Mouse (Mus musculus) embryonic facial prominence, embryonic 15.5 days (tissue): ENCODE results near the gene Zkscan7. TPM values are rescaled to one million over a fixed set of nuclear protein-coding genes. Genes with fewer than 3 reads are reported as not detected.
A peak's percentile ranks its signal among the peaks of the same experiment; 100 is the strongest.

ENCODE experiments used
- ATAC-seq: fragments of 200-750 bp; cut with Nextera tagmentation; 2 replicates; pipeline ENCODE4 v1.8.0; 2017; ENCODE audit warnings: low read depth, moderate TSS enrichment; ENCODE audit not compliant: insufficient number of reproducible peaks, low FRiP score, low TSS enrichment
- H3K27ac ChIP-seq: fragments of 300-500 bp; sonication (generic); replicated peaks from 2 replicates; pipeline ENCODE4 v1.5.1; 2015; ENCODE audit warnings: mild to moderate bottlenecking, inconsistent platforms
- H3K27me3 ChIP-seq: fragments of 300-500 bp; sonication (generic); 2 replicates; pipeline ENCODE4 v1.6.1; 2015; ENCODE audit warnings: inconsistent platforms
- H3K36me3 ChIP-seq: fragments of 300-500 bp; sonication (generic); 2 replicates; pipeline ENCODE4 v1.6.1; 2015; ENCODE audit warnings: mild to moderate bottlenecking, inconsistent platforms
- H3K4me1 ChIP-seq: fragments of 300-500 bp; sonication (generic); 2 replicates; pipeline ENCODE4 v1.6.1; 2015; ENCODE audit warnings: inconsistent platforms
- H3K4me2 ChIP-seq: fragments of 300-500 bp; sonication (generic); replicated peaks from 2 replicates; pipeline ENCODE4 v1.6.1; 2015; ENCODE audit warnings: mild to moderate bottlenecking, inconsistent platforms
- H3K4me3 ChIP-seq: fragments of 300-500 bp; sonication (generic); replicated peaks from 2 replicates; pipeline ENCODE4 v1.5.1; 2015; ENCODE audit warnings: mild to moderate bottlenecking, inconsistent platforms
- H3K9ac ChIP-seq: fragments of 300-500 bp; sonication (generic); 2 replicates; pipeline ENCODE4 v1.6.1; 2015; ENCODE audit warnings: inconsistent platforms
- H3K9me3 ChIP-seq: fragments of 300-500 bp; sonication (generic); replicated peaks from 2 replicates; pipeline ENCODE4 v1.6.1; 2016; ENCODE audit warnings: inconsistent platforms
- WGBS: fragments of 180-500 bp; shearing (Covaris S2); methylation state at CpG from one replicate; pipeline ENCODE4 v1.1.7; 2015; 5-methylcytosine and 5-hydroxymethylcytosine counted together
- polyA plus RNA-seq: library from polyadenylated mRNA; unstranded; fragments of >200 nt; fragmentation: Nextera tagmentation; extraction: Ambion mirVana; gene quantifications from 2 replicates; pipeline ENCODE4 v1.2.1, GENCODE M21; 2015

Zkscan7 gene
- polyA plus RNA-seq, 1 experiment from 2014 or later, result 6.5 TPM

DNA sequence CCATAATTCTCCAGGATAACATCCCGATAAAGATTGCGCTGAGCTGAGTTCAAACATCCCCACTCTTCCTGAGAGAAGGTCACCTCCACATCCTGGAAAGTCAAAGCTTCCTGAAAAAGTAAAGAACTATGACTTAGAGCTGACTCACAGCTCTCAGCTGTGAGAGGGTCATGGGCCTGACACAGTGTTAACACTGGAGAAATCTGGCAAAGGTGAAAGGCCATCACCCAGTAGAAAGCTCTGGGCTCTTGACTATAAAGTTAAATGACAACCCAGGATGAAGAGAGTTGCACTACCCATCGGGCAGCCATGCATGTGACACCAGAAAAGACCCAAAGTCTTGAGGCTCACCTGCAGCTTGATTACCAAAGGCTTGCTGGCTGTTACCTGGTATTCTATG lies 28.8 kb upstream of the Zkscan7 start:
- H3K4me1 ChIP-seq, result no peaks in the 10 kb centered on the region
- no peak overlapping the region for H3K4me3 ChIP-seq
- no peak overlapping the region for H3K27ac ChIP-seq
- no peak for ATAC-seq
- no peak overlapping the region for H3K4me2 ChIP-seq
- H3K9ac ChIP-seq, result no peak overlapping the region
- H3K9me3 ChIP-seq, result peaks cover 14% of the 10 kb centered on the region; the same call in 1 of the 2 replicates
- H3K36me3 ChIP-seq, result peaks cover 93% of the 10 kb centered on the region
- 99% methylated on average over 3 of the region's 3 CpGs for WGBS
- H3K27me3 ChIP-seq, result no peaks in the 10 kb centered on the region

DNA sequence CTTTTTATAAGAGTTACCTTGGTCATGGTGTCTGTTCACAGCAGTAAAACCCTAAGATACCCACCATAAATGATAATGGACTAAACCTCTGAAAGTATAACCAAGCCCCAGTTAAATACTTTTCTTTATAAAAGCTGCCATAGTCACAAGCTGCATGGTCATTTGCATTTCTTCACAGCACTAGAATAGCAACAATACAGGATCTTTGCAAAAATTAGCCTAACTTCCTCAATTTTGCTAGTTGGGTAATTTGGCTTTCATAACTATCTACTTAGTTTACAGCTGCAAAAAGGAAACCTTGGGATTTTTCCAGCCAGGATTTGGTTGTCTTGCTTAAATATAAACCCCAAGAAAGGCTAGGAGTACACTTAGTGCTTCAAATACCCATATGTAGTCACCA lies 24.7 kb upstream of the Zkscan7 start:
- ATAC-seq, result no peak

DNA sequence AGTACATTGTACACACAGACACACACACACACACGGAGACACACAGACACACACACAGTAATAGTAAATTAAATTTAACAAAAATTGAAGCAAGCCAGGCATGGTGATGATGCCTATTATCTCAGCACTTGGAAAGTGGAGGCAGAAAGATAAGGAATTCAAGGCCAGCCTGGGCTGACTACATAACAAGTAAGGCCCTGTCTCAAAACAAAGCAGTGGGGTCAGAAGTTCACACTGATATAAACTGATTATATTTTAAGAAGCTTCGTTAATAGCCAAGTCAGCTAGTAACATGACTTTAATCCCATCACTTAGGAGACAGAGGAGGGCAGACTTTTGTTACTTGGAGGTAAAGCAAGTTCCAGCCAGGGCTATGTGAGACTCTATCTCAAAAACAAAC lies 21.8 kb upstream of the Zkscan7 start:
- Histone ChIP-seq H3K4me2 (no peak overlapping the region), H3K36me3 (peaks cover 38% of the 10 kb centered on the region), H3K9me3 (peaks cover 10% of the 10 kb centered on the region; the same call in 1 of the 2 replicates), H3K9ac (no peak overlapping the region), H3K4me3 (no peak overlapping the region), H3K27ac (no peak overlapping the region), H3K4me1 (peaks cover 15% of the 10 kb centered on the region), H3K27me3 (no peaks in the 10 kb centered on the region)
- 90% methylated on average over 2 of the region's 2 CpGs for WGBS
- no peak for ATAC-seq

More for the DNA sequence above, 24.7 kb upstream of the Zkscan7 start:
- H3K4me2 ChIP-seq, result no peak overlapping the region
- no peak overlapping the region for H3K4me3 ChIP-seq
- no peak overlapping the region for H3K27ac ChIP-seq
- H3K36me3 ChIP-seq, result peaks cover 65% of the 10 kb centered on the region
- H3K27me3 ChIP-seq, result no peaks in the 10 kb centered on the region
- H3K4me1 ChIP-seq, result peaks cover 15% of the 10 kb centered on the region
- no peak overlapping the region for H3K9ac ChIP-seq
- peaks cover 10% of the 10 kb centered on the region; the same call in 1 of the 2 replicates for H3K9me3 ChIP-seq

DNA sequence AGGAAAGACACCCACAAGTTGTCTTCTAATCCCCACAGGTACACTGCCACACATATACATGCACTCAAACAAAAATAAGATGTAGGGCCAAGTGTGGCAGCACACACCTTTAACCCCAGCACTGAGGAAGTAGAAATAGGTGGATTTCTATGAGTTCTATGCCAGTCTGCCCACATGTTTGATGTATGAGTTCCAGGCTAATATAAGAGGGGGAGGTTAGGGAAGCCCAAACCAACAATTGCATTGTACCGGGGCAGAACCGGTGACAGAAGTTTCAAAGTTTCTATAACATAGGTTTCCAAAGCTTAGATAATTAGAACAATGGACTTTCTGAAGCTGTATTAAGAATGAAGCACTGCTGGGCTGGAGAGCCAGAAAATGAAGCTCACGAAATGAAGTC lies 20.6 kb upstream of the Zkscan7 start:
- H3K4me3 ChIP-seq, result peak overlapping the region; percentile 87
- peak overlapping the region; percentile 55 for H3K4me2 ChIP-seq
- peaks cover 15% of the 10 kb centered on the region for H3K4me1 ChIP-seq
- no peak for ATAC-seq
- no peaks in the 10 kb centered on the region for H3K27me3 ChIP-seq
- whole genome bisulfite sequencing, result 53% methylated on average over 3 of the region's 3 CpGs
- H3K36me3 ChIP-seq, result peaks cover 27% of the 10 kb centered on the region
- H3K9me3 ChIP-seq, result peaks cover 5% of the 10 kb centered on the region; the same call in 1 of the 2 replicates
- H3K9ac ChIP-seq, result no peak overlapping the region
- H3K27ac ChIP-seq, result no peak overlapping the region

DNA sequence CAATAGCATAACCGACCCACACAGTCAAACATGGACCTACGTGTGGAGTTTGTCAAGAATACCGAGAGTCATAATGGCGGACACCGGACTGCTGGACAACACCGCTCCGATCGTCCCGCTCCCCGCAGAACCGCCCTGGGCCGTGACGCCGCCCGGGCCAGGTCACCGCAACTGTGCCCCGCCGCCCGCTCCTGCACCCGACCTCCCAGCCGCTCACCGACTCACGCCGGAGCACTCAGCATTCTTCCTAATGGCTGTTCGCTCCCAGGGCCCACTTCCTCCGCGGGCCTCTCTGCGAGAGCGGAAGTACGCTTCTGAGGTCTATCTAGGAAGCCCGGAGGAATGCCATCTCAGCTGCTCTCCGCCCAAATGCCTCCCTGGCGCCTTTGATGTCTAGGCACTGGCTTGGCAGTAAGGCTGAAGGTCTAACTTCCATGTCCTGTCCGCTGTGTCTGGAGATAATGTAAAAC lies 19.8 kb upstream of the Zkscan7 start, which contains the start of gene Zfp445:
Zfp445 (minus strand) TSS at position 310 of the 470 bp plus-strand sequence.
- peak within 1 kb of the TSS; percentile 87 for H3K4me3 ChIP-seq
- H3K27me3 ChIP-seq, result no peaks in the 10 kb centered on the region
- peaks cover 15% of the 10 kb centered on the region for H3K4me1 ChIP-seq
- peaks cover 18% of the 10 kb centered on the region for H3K36me3 ChIP-seq
- H3K27ac ChIP-seq, result peak within 1 kb of the TSS; percentile 77
- 1% methylated on average over 34 of the region's 34 CpGs for WGBS
- no peaks in the 10 kb centered on the region for H3K9me3 ChIP-seq
- peak within 1 kb of the TSS; percentile 77 for H3K9ac ChIP-seq
- peak; percentile 90 for ATAC-seq
- H3K4me2 ChIP-seq, result peak within 1 kb of the TSS; percentile 55

DNA sequence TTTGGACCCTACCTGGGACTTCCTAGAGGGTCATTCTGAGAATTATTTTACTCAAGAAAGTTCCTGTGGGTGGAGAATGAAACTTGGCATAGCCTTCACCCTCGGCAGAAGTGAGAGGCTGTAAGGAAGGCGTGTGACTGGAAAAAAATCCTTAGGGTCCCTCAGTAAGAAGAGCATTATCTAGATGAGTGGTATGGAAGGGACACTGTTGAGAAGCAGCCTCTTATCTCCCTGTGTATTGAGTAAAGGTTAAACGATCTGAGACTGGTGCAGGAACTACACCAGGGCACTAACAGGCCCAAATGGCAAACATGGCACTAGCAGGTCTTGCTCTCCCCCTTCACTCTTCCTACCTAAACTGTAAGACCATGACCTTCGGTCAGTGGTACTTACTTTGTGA lies 19.3 kb upstream of the Zkscan7 start:
- Histone ChIP-seq H3K4me3 (peak overlapping the region; percentile 87), H3K4me1 (peaks cover 15% of the 10 kb centered on the region), H3K36me3 (peaks cover 14% of the 10 kb centered on the region), H3K27ac (no peak overlapping the region), H3K27me3 (no peaks in the 10 kb centered on the region), H3K9me3 (no peaks in the 10 kb centered on the region), H3K9ac (no peak overlapping the region), H3K4me2 (peak overlapping the region; percentile 51)
- no peak for ATAC-seq
- 74% methylated on average over 4 of the region's 4 CpGs for WGBS

DNA sequence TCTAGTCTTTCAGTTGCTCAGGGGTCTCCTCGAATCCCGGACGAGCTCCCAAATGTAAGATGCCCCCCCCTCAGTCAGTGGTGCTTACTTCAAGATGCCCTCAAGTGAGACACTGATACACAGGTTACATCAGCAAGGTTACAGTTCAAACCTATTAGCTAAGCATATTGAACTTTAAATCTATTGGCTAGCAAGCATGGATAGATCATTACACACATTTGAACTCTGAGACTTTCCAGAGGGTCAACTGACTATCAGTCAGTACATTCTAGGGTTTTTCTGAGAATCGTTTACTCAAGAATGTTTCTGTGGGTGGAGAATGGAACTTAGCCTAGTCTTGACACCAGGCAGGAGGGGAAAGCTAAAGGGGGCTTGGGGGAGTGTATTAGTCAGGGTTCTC lies 12.9 kb upstream of the Zkscan7 start:
- no peak overlapping the region for H3K27ac ChIP-seq
- 76% methylated on average over 4 of the region's 4 CpGs for WGBS
- no peaks in the 10 kb centered on the region for H3K27me3 ChIP-seq
- H3K36me3 ChIP-seq, result no peaks in the 10 kb centered on the region
- H3K4me3 ChIP-seq, result no peak overlapping the region
- H3K4me1 ChIP-seq, result no peaks in the 10 kb centered on the region
- no peaks in the 10 kb centered on the region for H3K9me3 ChIP-seq
- H3K9ac ChIP-seq, result no peak overlapping the region
- H3K4me2 ChIP-seq, result no peak overlapping the region
- no peak for ATAC-seq

DNA sequence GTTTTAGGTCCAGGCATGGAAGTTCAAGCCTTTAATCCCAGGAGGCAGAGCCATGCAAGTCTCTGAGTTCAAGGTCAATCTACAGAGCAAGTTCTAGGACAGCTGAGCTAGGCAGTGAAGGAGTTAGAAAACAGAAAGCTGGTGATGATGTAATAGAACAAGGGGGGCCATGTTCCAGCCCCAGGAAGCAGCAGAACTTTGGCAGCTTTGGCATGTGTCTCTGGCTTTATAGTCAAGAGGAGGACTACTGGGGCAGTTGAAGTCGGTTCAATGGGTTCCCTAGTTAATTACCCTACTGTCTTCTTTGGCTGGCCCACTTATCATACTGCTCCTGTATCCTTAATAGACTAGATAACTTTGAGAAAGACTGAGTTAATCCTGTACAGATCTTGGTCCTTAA lies 10.8 kb upstream of the Zkscan7 start:
- Histone ChIP-seq H3K9ac (no peak overlapping the region), H3K27me3 (no peaks in the 10 kb centered on the region), H3K27ac (no peak overlapping the region), H3K9me3 (no peaks in the 10 kb centered on the region), H3K4me1 (no peaks in the 10 kb centered on the region), H3K4me2 (no peak overlapping the region), H3K36me3 (no peaks in the 10 kb centered on the region), H3K4me3 (no peak overlapping the region)
- WGBS, result 68% methylated on average over 1 of the region's 1 CpGs
- ATAC-seq, result no peak

DNA sequence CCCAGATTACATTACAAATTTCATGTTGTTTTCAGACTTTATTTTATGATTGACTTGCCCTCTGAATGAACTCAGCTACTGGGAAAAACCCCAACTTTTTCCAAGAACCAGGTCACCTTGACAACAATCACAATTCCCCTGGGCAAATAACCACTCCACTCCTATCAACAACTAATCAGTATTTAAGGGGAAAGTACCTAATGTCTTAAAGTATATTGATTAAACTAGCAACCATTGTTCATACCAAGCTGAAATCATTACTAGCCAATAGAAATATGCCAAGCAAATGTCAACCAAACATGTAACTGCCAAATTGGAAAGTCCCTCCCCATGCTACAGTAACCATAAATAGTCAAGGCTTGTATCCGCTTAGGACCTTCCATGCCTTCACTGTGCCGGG lies 10.3 kb upstream of the Zkscan7 start:
- no peak overlapping the region for H3K4me3 ChIP-seq
- 91% methylated on average over 2 of the region's 2 CpGs for WGBS

DNA sequence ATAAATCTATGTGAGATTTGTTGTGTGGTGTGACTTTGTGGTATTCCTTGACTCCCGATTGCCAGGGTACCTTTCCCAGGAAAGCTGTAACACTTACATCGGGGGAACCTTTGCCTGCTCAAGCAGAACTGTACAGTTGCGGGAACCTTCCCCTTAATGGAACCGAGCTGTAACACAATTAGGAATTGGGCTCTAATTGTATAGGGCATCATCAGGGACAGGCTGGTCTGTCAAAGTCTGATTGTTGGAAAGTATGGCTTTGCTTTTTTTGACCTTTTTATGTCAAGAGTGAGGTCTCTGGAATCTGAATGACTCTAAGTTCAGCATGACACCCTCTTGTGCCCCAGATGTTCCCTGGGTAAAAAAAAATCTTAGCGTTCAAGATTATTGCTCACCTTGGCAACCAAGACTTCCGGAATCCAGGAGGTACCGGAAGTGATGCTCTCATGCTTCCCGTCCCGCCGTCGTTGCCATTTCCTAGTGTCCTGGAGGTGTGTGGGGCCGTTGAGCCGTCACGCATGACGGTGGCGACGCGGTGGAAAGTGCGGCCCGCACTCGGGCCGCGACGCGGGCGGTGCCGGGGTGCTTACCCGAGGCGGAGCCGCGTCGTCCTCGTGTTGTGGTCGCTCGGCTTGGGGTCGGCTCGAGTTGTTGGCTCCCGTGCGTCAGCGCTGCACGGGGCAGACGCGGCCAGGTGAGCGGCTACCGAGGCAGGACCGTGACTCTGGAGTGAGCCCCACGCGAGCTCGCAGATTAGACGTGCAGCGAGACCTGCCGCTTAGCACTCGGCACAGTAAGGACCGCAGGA lies 1.1 kb downstream of the Zkscan7 start:
- Histone ChIP-seq H3K4me2 (peak overlapping the region; percentile 66), H3K9me3 (no peaks in the 10 kb centered on the region), H3K4me1 (peaks cover 8% of the 10 kb centered on the region; the same call in 1 of the 2 replicates), H3K36me3 (no peaks in the 10 kb centered on the region), H3K9ac (peak overlapping the region; percentile 62), H3K4me3 (peak overlapping the region; percentile 66), H3K27ac (peak overlapping the region; percentile 49; the same call in 1 of the 2 replicates), H3K27me3 (no peaks in the 10 kb centered on the region)
- ATAC-seq, result no peak
- WGBS, result 6% methylated on average over 54 of the region's 54 CpGs

More for the DNA sequence above, 10.3 kb upstream of the Zkscan7 start:
- ATAC-seq, result no peak
- Histone ChIP-seq H3K9me3 (no peaks in the 10 kb centered on the region), H3K4me2 (no peak overlapping the region), H3K27ac (no peak overlapping the region), H3K4me1 (no peaks in the 10 kb centered on the region), H3K27me3 (no peaks in the 10 kb centered on the region), H3K9ac (no peak overlapping the region), H3K36me3 (no peaks in the 10 kb centered on the region)

DNA sequence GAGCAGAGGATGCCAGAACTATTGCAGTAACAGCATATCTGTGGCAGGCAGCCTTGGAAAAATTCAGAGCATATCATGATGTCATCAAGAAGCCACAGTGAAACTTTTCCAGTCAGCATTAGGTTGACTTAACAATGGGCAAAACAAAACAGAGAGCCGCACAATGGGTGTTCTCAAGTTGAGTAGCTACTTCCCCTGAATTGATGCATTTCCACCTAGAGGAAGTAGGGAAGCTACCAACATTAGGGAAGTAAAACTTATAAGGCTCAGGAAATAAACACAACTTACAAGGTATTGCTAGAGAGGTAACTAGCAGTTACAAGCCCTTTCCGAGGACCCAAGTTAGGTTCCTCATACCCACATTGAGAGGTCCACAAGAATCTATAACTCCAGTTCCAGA lies 15.6 kb downstream of the Zkscan7 start:
- WGBS, result 92% methylated on average over 2 of the region's 2 CpGs
- Histone ChIP-seq H3K9me3 (peaks cover under 1% of the 10 kb centered on the region; the same call in 1 of the 2 replicates), H3K4me1 (peaks cover 7% of the 10 kb centered on the region; the same call in 1 of the 2 replicates), H3K27ac (no peak overlapping the region), H3K9ac (no peak overlapping the region), H3K4me3 (no peak overlapping the region), H3K4me2 (no peak overlapping the region), H3K36me3 (peaks cover 5% of the 10 kb centered on the region), H3K27me3 (no peaks in the 10 kb centered on the region)
- no peak for ATAC-seq
